Mouse (Mus musculus) bone marrow, adult 2 months (tissue): Measurements from ENCODE around the gene Kcnk4.

Experiments
- CTCF ChIP-seq: fragments of 200-500 bp; IDR thresholded peaks from 2 replicates; pipeline ENCODE4 v1.5.1; 2011; ENCODE audit warnings: low read length, control low read depth; ENCODE audit not compliant: control insufficient read depth, insufficient read depth
- POLR2A ChIP-seq: fragments of 200-500 bp; IDR thresholded peaks from 2 replicates; pipeline ENCODE4 v1.6.1; 2011; ENCODE audit warnings: low read depth, mild to moderate bottlenecking, control low read depth, low read length, borderline replicate concordance; ENCODE audit not compliant: control insufficient read depth

- TF ChIP-seq CTCF: no peak
- no peak for TF ChIP-seq POLR2A
Measured at GRCm38 (mm10) chr19:6920741-6921636, 13.3 kb downstream of the Kcnk4 start.
